Mouse (Mus musculus): Measurements from ENCODE around the gene Gjd3. TPM values are rescaled to one million over a fixed set of nuclear protein-coding genes. Genes with fewer than 3 reads are reported as not detected.

Gene Gjd3
- polyA plus RNA-seq, 1 experiment from 2014 or later, result 0.58 TPM

GRCm38 (mm10) chr11:98959437-98960312, 23.1 kb downstream of the Gjd3 start:
- peaks cover 69% of the 10 kb centered on the region for H3K4me1 ChIP-seq (replicated peaks)
- no peaks in the 10 kb centered on the region for H3K36me3 ChIP-seq
- under 1% methylated on average over 43 of the region's 43 CpGs for WGBS
- H3K9ac ChIP-seq (replicated peaks), result peak overlapping the region; percentile 75
- peak overlapping the region; percentile 39 for H3K27ac ChIP-seq
- peak overlapping the region; percentile 58 for H3K4me3 ChIP-seq (replicated peaks)
- H3K9me3 ChIP-seq, result no peaks in the 10 kb centered on the region
- ATAC-seq, result peak; percentile 46
- H3K4me2 ChIP-seq (replicated peaks), result peak overlapping the region; percentile 98
- H3K27me3 ChIP-seq, result peaks cover 22% of the 10 kb centered on the region

GRCm38 (mm10) chr11:98956340-98956739, 26.5 kb downstream of the Gjd3 start:
- 85% methylated on average over 9 of the region's 10 CpGs for WGBS
- Histone ChIP-seq H3K4me2 (replicated peaks) (no peak overlapping the region), H3K9me3 (no peaks in the 10 kb centered on the region), H3K27ac (no peak overlapping the region), H3K4me1 (replicated peaks) (peaks cover 55% of the 10 kb centered on the region), H3K4me3 (replicated peaks) (no peak overlapping the region), H3K27me3 (peaks cover 10% of the 10 kb centered on the region), H3K9ac (replicated peaks) (no peak overlapping the region), H3K36me3 (no peaks in the 10 kb centered on the region)
- ATAC-seq, result no peak

- H3K9me3 ChIP-seq, result no peaks in the 10 kb centered on the region
- no peak overlapping the region; the same call in 1 of the 2 replicates for H3K27ac ChIP-seq
- WGBS, result 46% methylated on average over 5 of the region's 7 CpGs
- H3K4me1 ChIP-seq (replicated peaks), result peaks cover 53% of the 10 kb centered on the region
- no peak overlapping the region for H3K9ac ChIP-seq (replicated peaks)
- H3K27me3 ChIP-seq, result 0 out of 2 replicates have a peak, but pooled peaks cover 4% of the 10 kb centered on the region
- ATAC-seq, result no peak
- no peak overlapping the region for H3K4me3 ChIP-seq (replicated peaks)
- H3K36me3 ChIP-seq, result no peaks in the 10 kb centered on the region
- H3K4me2 ChIP-seq (replicated peaks), result no peak overlapping the region
Observed at GRCm38 (mm10) chr11:98955707-98956235, 27.0 kb downstream of the Gjd3 start.

- H3K4me3 ChIP-seq (replicated peaks), result no peak overlapping the region
- 16% methylated on average over 15 of the region's 17 CpGs for WGBS
- peaks cover 46% of the 10 kb centered on the region for H3K4me1 ChIP-seq (replicated peaks)
- peak overlapping the region; percentile 39 for H3K4me2 ChIP-seq (replicated peaks)
- 0 out of 2 replicates have a peak, but pooled peaks cover 4% of the 10 kb centered on the region for H3K27me3 ChIP-seq
- 0 out of 2 replicates have a peak overlapping the region, but pooled peaks have one; percentile 30 for H3K9ac ChIP-seq (replicated peaks)
- no peaks in the 10 kb centered on the region for H3K36me3 ChIP-seq
- peak overlapping the region; percentile 70 for H3K27ac ChIP-seq
- ATAC-seq, result peak; percentile 19; the same call in 1 of the 2 replicates
- H3K9me3 ChIP-seq, result no peaks in the 10 kb centered on the region
Observed at GRCm38 (mm10) chr11:98954801-98955706, 27.8 kb downstream of the Gjd3 start.

- H3K9ac ChIP-seq (replicated peaks), result 0 out of 2 replicates have a peak overlapping the region, but pooled peaks have one; percentile 30
- peak overlapping the region; percentile 39 for H3K4me2 ChIP-seq (replicated peaks)
- H3K27ac ChIP-seq, result peak overlapping the region; percentile 70
- H3K4me1 ChIP-seq (replicated peaks), result peaks cover 46% of the 10 kb centered on the region
- peak; percentile 51 for ATAC-seq
- H3K4me3 ChIP-seq (replicated peaks), result no peak overlapping the region
- H3K36me3 ChIP-seq, result no peaks in the 10 kb centered on the region
- H3K27me3 ChIP-seq, result 0 out of 2 replicates have a peak, but pooled peaks cover 4% of the 10 kb centered on the region
- WGBS, result 9% methylated on average over 10 of the region's 10 CpGs
- no peaks in the 10 kb centered on the region for H3K9me3 ChIP-seq
Observed at GRCm38 (mm10) chr11:98954373-98954772, 28.4 kb downstream of the Gjd3 start.

- no peaks in the 10 kb centered on the region for H3K9me3 ChIP-seq
- H3K27ac ChIP-seq, result no peak overlapping the region
- H3K36me3 ChIP-seq, result no peaks in the 10 kb centered on the region
- peaks cover 45% of the 10 kb centered on the region for H3K4me1 ChIP-seq (replicated peaks)
- no peak overlapping the region for H3K4me3 ChIP-seq (replicated peaks)
- H3K4me2 ChIP-seq (replicated peaks), result peak overlapping the region; percentile 39
- no peak for ATAC-seq
- no peak overlapping the region for H3K9ac ChIP-seq (replicated peaks)
- 0 out of 2 replicates have a peak, but pooled peaks cover 4% of the 10 kb centered on the region for H3K27me3 ChIP-seq
- WGBS, result 39% methylated on average over 13 of the region's 13 CpGs
Observed at GRCm38 (mm10) chr11:98953835-98954320, 28.9 kb downstream of the Gjd3 start.

GRCm38 (mm10) chr11:98953361-98953760, 29.5 kb downstream of the Gjd3 start:
- 7% methylated on average over 2 of the region's 2 CpGs for WGBS
- peaks cover 45% of the 10 kb centered on the region for H3K4me1 ChIP-seq (replicated peaks)
- H3K4me3 ChIP-seq (replicated peaks), result no peak overlapping the region
- H3K36me3 ChIP-seq, result no peaks in the 10 kb centered on the region
- no peak overlapping the region for H3K4me2 ChIP-seq (replicated peaks)
- H3K9ac ChIP-seq (replicated peaks), result no peak overlapping the region
- no peak overlapping the region for H3K27ac ChIP-seq
- H3K27me3 ChIP-seq, result 0 out of 2 replicates have a peak, but pooled peaks cover 4% of the 10 kb centered on the region
- no peaks in the 10 kb centered on the region for H3K9me3 ChIP-seq
- no peak for ATAC-seq

GRCm38 (mm10) chr11:98952736-98953135, 30.1 kb downstream of the Gjd3 start:
- no peak for ATAC-seq
- Histone ChIP-seq H3K36me3 (no peaks in the 10 kb centered on the region), H3K9me3 (no peaks in the 10 kb centered on the region), H3K4me3 (replicated peaks) (no peak overlapping the region), H3K9ac (replicated peaks) (no peak overlapping the region), H3K27ac (no peak overlapping the region; the same call in 1 of the 2 replicates), H3K27me3 (0 out of 2 replicates have a peak, but pooled peaks cover 4% of the 10 kb centered on the region), H3K4me2 (replicated peaks) (no peak overlapping the region), H3K4me1 (replicated peaks) (peaks cover 45% of the 10 kb centered on the region)
- 74% methylated on average over 2 of the region's 2 CpGs for WGBS

- no peak overlapping the region for H3K27ac ChIP-seq
- H3K27me3 ChIP-seq, result 0 out of 2 replicates have a peak, but pooled peaks cover 4% of the 10 kb centered on the region
- H3K4me2 ChIP-seq (replicated peaks), result no peak overlapping the region
- WGBS, result 92% methylated on average over 1 of the region's 1 CpGs
- no peaks in the 10 kb centered on the region for H3K9me3 ChIP-seq
- no peaks in the 10 kb centered on the region for H3K36me3 ChIP-seq
- H3K4me1 ChIP-seq (replicated peaks), result peaks cover 45% of the 10 kb centered on the region
- no peak overlapping the region for H3K9ac ChIP-seq (replicated peaks)
- H3K4me3 ChIP-seq (replicated peaks), result no peak overlapping the region
- ATAC-seq, result no peak
Observed at GRCm38 (mm10) chr11:98952111-98952510, 30.7 kb downstream of the Gjd3 start.

- peak; percentile 44 for ATAC-seq
- 0 out of 2 replicates have a peak overlapping the region, but pooled peaks have one; percentile 23 for H3K9ac ChIP-seq (replicated peaks)
- H3K9me3 ChIP-seq, result no peaks in the 10 kb centered on the region
- peaks cover 45% of the 10 kb centered on the region for H3K4me1 ChIP-seq (replicated peaks)
- no peak overlapping the region for H3K4me3 ChIP-seq (replicated peaks)
- 0 out of 2 replicates have a peak, but pooled peaks cover 4% of the 10 kb centered on the region for H3K27me3 ChIP-seq
- no peaks in the 10 kb centered on the region for H3K36me3 ChIP-seq
- H3K4me2 ChIP-seq (replicated peaks), result no peak overlapping the region
- 66% methylated on average over 16 of the region's 16 CpGs for WGBS
- peak overlapping the region; percentile 62 for H3K27ac ChIP-seq
Observed at GRCm38 (mm10) chr11:98951026-98951906, 31.6 kb downstream of the Gjd3 start.
